Mouse (Mus musculus) cerebral cortex, adult 2 months (tissue): ENCODE measurements around the gene Qdpr.

Source experiments
- WGBS: fragments of 180-500 bp; shearing (Covaris S2); methylation state at CpG from one replicate; pipeline ENCODE4 v1.1.7; 2018; 5-methylcytosine and 5-hydroxymethylcytosine counted together

Gene Qdpr

GRCm38 (mm10) chr5:45384034-45384812 lies 65.8 kb downstream of the Qdpr start:
- WGBS, result 82% methylated on average over 2 of the region's 2 CpGs
